Comparison of ENCODE assay signal across 14 mouse cellular contexts in genomic region chr13:19162120-19162519, GRCm38 (mm10).
DNase-seq lines count a peak whose midpoint lies in the region; ATAC-seq lines count a peak whose summit lies in the region.
"Had no signal": no experiment of that assay in that cellular context is flagged by ENCODE, and none has a peak within 500 bp of the region (broad histone marks: within the 10 kb centered on the region; RNA-seq: fewer than 3 reads in every experiment).

No protein-coding gene starts in this region.

- DNase-seq in CD4-positive, CD25-positive, alpha-beta regulatory T cell, adult 2 months (ENCODE audit: low read depth, low spot score): peak; percentile 70
- peak; percentile 75 for DNase-seq in T-cell, adult 2 months (ENCODE audit: low spot score)
- peak; percentile 43 to 56 for DNase-seq in thymus, postnatal 10 days (ENCODE audit: low spot score in 2 of 2)
- no peak for DNase-seq in embryo, embryonic 11 days
- no peak for DNase-seq in heart, postnatal 36 days
- no peak for DNase-seq in cerebellum, postnatal 25 days
- DNase-seq in cerebellum, postnatal 4 days (ENCODE audit: low spot score in 2 of 2): no peak
- DNase-seq: cerebellum, adult 9-10 months; gastrocnemius, postnatal 10 days; retina, postnatal 1 day had no signal

- ATAC-seq in megakaryocyte, adult 5-6 weeks (ENCODE audit: poor library complexity, severe bottlenecking): peak; percentile 54
- ATAC-seq: intestine, embryonic 16.5 days; lung, postnatal 0 days; midbrain, embryonic 16.5 days had no signal

- intact Hi-C loops in heart, postnatal 36 days (cut with DNase I): no loop called here

Comparison
In these comparisons a context has a peak if more than half of its experiments do, and no peak if none do; other contexts are left out.
1. DNase-seq: peak in CD4-positive, CD25-positive, alpha-beta regulatory T cell, adult 2 months (single experiment), T-cell, adult 2 months (single experiment) and thymus, postnatal 10 days (2 of 2); none in embryo, embryonic 11 days (single experiment), heart, postnatal 36 days (0 of 2), cerebellum, postnatal 25 days (0 of 2) and cerebellum, postnatal 4 days (0 of 2).